Mouse (Mus musculus) liver, embryonic 15.5 days (tissue): ENCODE results near the gene Ces2e. TPM values are rescaled to one million over a fixed set of nuclear protein-coding genes. Genes with fewer than 3 reads are reported as not detected.
"Not testable (repeated sequence)": the region's sequence is repeated elsewhere in the genome, so short reads cannot be mapped to it uniquely, and the experiment has no call there.

Source experiments
- ATAC-seq: fragments of 200-750 bp; cut with Nextera tagmentation; 2 replicates; pipeline ENCODE4 v1.8.0; 2017; ENCODE audit warnings: moderate number of reproducible peaks, mild to moderate bottlenecking, moderate library complexity; ENCODE audit not compliant: insufficient read depth
- H3K27ac ChIP-seq: fragments of 300-500 bp; sonication (generic); replicated peaks from 2 replicates; pipeline ENCODE4 v1.5.1; 2015; ENCODE audit warnings: mild to moderate bottlenecking, inconsistent platforms
- H3K27me3 ChIP-seq: fragments of 300-500 bp; sonication (generic); 2 replicates; pipeline ENCODE4 v1.6.1; 2015; ENCODE audit warnings: mild to moderate bottlenecking, inconsistent platforms
- H3K36me3 ChIP-seq: fragments of 300-500 bp; sonication (generic); replicated peaks from 2 replicates; pipeline ENCODE4 v1.6.1; 2015; ENCODE audit warnings: moderate library complexity, mild to moderate bottlenecking, inconsistent platforms
- H3K4me1 ChIP-seq: fragments of 300-500 bp; sonication (generic); replicated peaks from 2 replicates; pipeline ENCODE4 v1.6.1; 2015; ENCODE audit warnings: inconsistent platforms
- H3K4me2 ChIP-seq: fragments of 300-500 bp; sonication (generic); 2 replicates; pipeline ENCODE4 v1.6.1; 2015; ENCODE audit warnings: moderate library complexity, mild to moderate bottlenecking, inconsistent platforms
- H3K4me3 ChIP-seq: fragments of 300-500 bp; sonication (generic); replicated peaks from 2 replicates; pipeline ENCODE4 v1.5.1; 2015; ENCODE audit warnings: mild to moderate bottlenecking, inconsistent platforms
- H3K9ac ChIP-seq: fragments of 300-500 bp; sonication (generic); 2 replicates; pipeline ENCODE4 v1.6.1; 2015; ENCODE audit warnings: moderate library complexity, mild to moderate bottlenecking, inconsistent platforms
- H3K9me3 ChIP-seq: fragments of 300-500 bp; sonication (generic); replicated peaks from 2 replicates; pipeline ENCODE4 v1.6.1; 2016; ENCODE audit warnings: inconsistent platforms
- WGBS: fragments of 180-500 bp; shearing (Covaris S2); methylation state at CpG from one replicate; pipeline ENCODE4 v1.1.7; 2015; ENCODE audit warnings: mixed read lengths; ENCODE audit not compliant: insufficient replicate concordance; 5-methylcytosine and 5-hydroxymethylcytosine counted together
- polyA plus RNA-seq: library from polyadenylated mRNA; unstranded; fragments of >200 nt; fragmentation: Nextera tagmentation; extraction: Ambion mirVana; gene quantifications from 2 replicates; pipeline ENCODE4 v1.2.1, GENCODE M21; 2015

Ces2e gene
- 2.3 and 3.8 TPM in 2 replicates for polyA plus RNA-seq

GRCm38 (mm10) chr8:104925972-104926596, at the start of gene Ces2e:
TSS of gene Ces2e (plus strand) at chr8:104926260.
- ATAC-seq: no peak
- H3K27ac ChIP-seq: no peak within 1 kb of the TSS

GRCm38 (mm10) chr8:104886223-104886926, 39.7 kb upstream of the Ces2e start:
- ATAC-seq: peak; percentile 60; the same call in 1 of the 2 replicates
- H3K27me3 ChIP-seq, H3K27ac ChIP-seq, H3K9ac ChIP-seq, H3K9me3 ChIP-seq, H3K4me1 ChIP-seq, H3K4me3 ChIP-seq, H3K36me3 ChIP-seq, H3K4me2 ChIP-seq: not testable (repeated sequence)
- WGBS: no CpG with 5 or more reads among the region's 4 CpGs

More at GRCm38 (mm10) chr8:104925972-104926596, at the start of gene Ces2e:
- no peaks in the 10 kb centered on the region for H3K9me3 ChIP-seq
- H3K4me1 ChIP-seq: no peaks in the 10 kb centered on the region
- H3K27me3 ChIP-seq: no peaks in the 10 kb centered on the region
- H3K4me3 ChIP-seq: no peak within 1 kb of the TSS
- WGBS: 47% methylated on average over 5 of the region's 5 CpGs
- H3K36me3 ChIP-seq: no peaks in the 10 kb centered on the region
- H3K9ac ChIP-seq: no peak within 1 kb of the TSS
- no peak within 1 kb of the TSS for H3K4me2 ChIP-seq

GRCm38 (mm10) chr8:104901746-104902145, 24.3 kb upstream of the Ces2e start:
- H3K9me3 ChIP-seq: no peaks in the 10 kb centered on the region
- no peaks in the 10 kb centered on the region for H3K36me3 ChIP-seq
- WGBS: 66% methylated on average over 2 of the region's 2 CpGs
- no peak overlapping the region for H3K4me2 ChIP-seq
- H3K4me3 ChIP-seq: no peak overlapping the region
- no peak overlapping the region for H3K9ac ChIP-seq
- no peak overlapping the region for H3K27ac ChIP-seq
- no peaks in the 10 kb centered on the region for H3K27me3 ChIP-seq
- no peaks in the 10 kb centered on the region for H3K4me1 ChIP-seq
- no peak for ATAC-seq

- no peak overlapping the region for H3K4me2 ChIP-seq
- no peaks in the 10 kb centered on the region for H3K27me3 ChIP-seq
- no peak overlapping the region for H3K9ac ChIP-seq
- H3K9me3 ChIP-seq: no peaks in the 10 kb centered on the region
- no peaks in the 10 kb centered on the region for H3K36me3 ChIP-seq
- WGBS: 32% methylated on average over 1 of the region's 1 CpGs
- no peaks in the 10 kb centered on the region for H3K4me1 ChIP-seq
- H3K27ac ChIP-seq: no peak overlapping the region
- no peak overlapping the region for H3K4me3 ChIP-seq
- no peak for ATAC-seq
Observed at GRCm38 (mm10) chr8:104907111-104907510, 18.9 kb upstream of the Ces2e start.

- H3K9me3 ChIP-seq, H3K4me3 ChIP-seq, H3K9ac ChIP-seq, H3K4me2 ChIP-seq, H3K27me3 ChIP-seq, H3K4me1 ChIP-seq, H3K36me3 ChIP-seq, H3K27ac ChIP-seq, ATAC-seq: not testable (repeated sequence)
- 42% methylated on average over 1 of the region's 1 CpGs for WGBS
Observed at GRCm38 (mm10) chr8:104909021-104909420, 17.0 kb upstream of the Ces2e start.

- H3K27ac ChIP-seq, H3K36me3 ChIP-seq, H3K9me3 ChIP-seq, ATAC-seq, H3K9ac ChIP-seq, H3K4me1 ChIP-seq, H3K4me2 ChIP-seq, H3K27me3 ChIP-seq, H3K4me3 ChIP-seq: not testable (repeated sequence)
- 79% methylated on average over 10 of the region's 10 CpGs for WGBS
Observed at GRCm38 (mm10) chr8:104909651-104910050, 16.4 kb upstream of the Ces2e start.

GRCm38 (mm10) chr8:104927301-104927700, 1.2 kb downstream of the Ces2e start:
- H3K4me2 ChIP-seq: no peak overlapping the region
- no peaks in the 10 kb centered on the region for H3K27me3 ChIP-seq
- no peaks in the 10 kb centered on the region for H3K36me3 ChIP-seq
- no peaks in the 10 kb centered on the region for H3K4me1 ChIP-seq
- H3K4me3 ChIP-seq: no peak overlapping the region
- no peak for ATAC-seq
- no peak overlapping the region for H3K9ac ChIP-seq
- no peak overlapping the region for H3K27ac ChIP-seq
- H3K9me3 ChIP-seq: no peaks in the 10 kb centered on the region
- 65% methylated on average over 3 of the region's 3 CpGs for WGBS

GRCm38 (mm10) chr8:104944665-104945064, 18.6 kb downstream of the Ces2e start:
- H3K36me3 ChIP-seq: no peaks in the 10 kb centered on the region
- no peaks in the 10 kb centered on the region for H3K9me3 ChIP-seq
- ATAC-seq: no peak
- H3K27ac ChIP-seq: no peak overlapping the region
- 60% methylated on average over 2 of the region's 2 CpGs for WGBS
- no peak overlapping the region for H3K9ac ChIP-seq
- no peak overlapping the region for H3K4me3 ChIP-seq
- 0 out of 2 replicates have a peak, but pooled peaks cover 2% of the 10 kb centered on the region for H3K27me3 ChIP-seq
- no peak overlapping the region for H3K4me2 ChIP-seq
- no peaks in the 10 kb centered on the region; the same call in 1 of the 2 replicates for H3K4me1 ChIP-seq

GRCm38 (mm10) chr8:104947056-104947455, 21.0 kb downstream of the Ces2e start, which contains the start of gene Ces2f:
TSS of gene Ces2f (plus strand) at chr8:104947356.
- H3K9me3 ChIP-seq: no peaks in the 10 kb centered on the region
- no peaks in the 10 kb centered on the region for H3K36me3 ChIP-seq
- no peak within 1 kb of the TSS for H3K9ac ChIP-seq
- H3K4me3 ChIP-seq: no peak within 1 kb of the TSS
- no peak for ATAC-seq
- 0 out of 2 replicates have a peak, but pooled peaks cover 2% of the 10 kb centered on the region for H3K27me3 ChIP-seq
- WGBS: 59% methylated on average over 4 of the region's 4 CpGs
- no peak within 1 kb of the TSS for H3K27ac ChIP-seq
- H3K4me2 ChIP-seq: no peak within 1 kb of the TSS
- H3K4me1 ChIP-seq: no peaks in the 10 kb centered on the region; the same call in none of the 2 replicates

GRCm38 (mm10) chr8:104949031-104949430, 23.0 kb downstream of the Ces2e start:
- ATAC-seq: no peak
- Histone ChIP-seq H3K4me2 (no peak overlapping the region), H3K9me3 (no peaks in the 10 kb centered on the region)

GRCm38 (mm10) chr8:104961537-104961961, 35.5 kb downstream of the Ces2e start, which contains the start of gene Ces2g:
TSS of gene Ces2g (plus strand) at chr8:104961718.
- Histone ChIP-seq H3K4me1 (peaks cover 32% of the 10 kb centered on the region), H3K9me3 (no peaks in the 10 kb centered on the region), H3K4me2 (peak within 1 kb of the TSS; percentile 63), H3K4me3 (peak within 1 kb of the TSS; percentile 66), H3K27ac (peak within 1 kb of the TSS; percentile 91), H3K27me3 (no peaks in the 10 kb centered on the region), H3K36me3 (peaks cover 27% of the 10 kb centered on the region), H3K9ac (peak within 1 kb of the TSS; percentile 67)
- WGBS: 28% methylated on average over 5 of the region's 5 CpGs
- ATAC-seq: peak; percentile 34

More at GRCm38 (mm10) chr8:104949031-104949430, 23.0 kb downstream of the Ces2e start:
- H3K4me1 ChIP-seq: no peaks in the 10 kb centered on the region; the same call in none of the 2 replicates
- 59% methylated on average over 5 of the region's 5 CpGs for WGBS
- no peak overlapping the region for H3K4me3 ChIP-seq
- H3K27me3 ChIP-seq: 0 out of 2 replicates have a peak, but pooled peaks cover 2% of the 10 kb centered on the region
- H3K27ac ChIP-seq: no peak overlapping the region
- H3K9ac ChIP-seq: no peak overlapping the region
- H3K36me3 ChIP-seq: no peaks in the 10 kb centered on the region
